Mouse (Mus musculus): ENCODE results near the gene Sohlh1. TPM values are rescaled to one million over a fixed set of nuclear protein-coding genes. Genes with fewer than 3 reads are reported as not detected.
"Not testable (repeated sequence)": the region's sequence is repeated elsewhere in the genome, so short reads cannot be mapped to it uniquely, and the experiment has no call there.

The Sohlh1 gene
- total RNA-seq, 1 experiment: 0.22 TPM

- Histone ChIP-seq H3K4me3 (ENCODE audit: insufficient read depth in 1 of 2, low read depth in 1 of 2, low read length in 2 of 2, poor library complexity in 1 of 2, severe bottlenecking in 1 of 2) (no peak overlapping the region), H3K36me3 (ENCODE audit: control insufficient read depth, insufficient read depth, low read length, poor library complexity, severe bottlenecking) (no peaks in the 10 kb centered on the region), H3K4me1 (ENCODE audit: control insufficient read depth in 2 of 2, insufficient read depth in 2 of 2, low read length in 2 of 2, poor library complexity in 1 of 2) (no peaks in the 10 kb centered on the region), H3K9me3 (ENCODE audit: control insufficient read depth, insufficient read depth, low read depth, low read length) (no peaks in the 10 kb centered on the region), H3K27ac (ENCODE audit: insufficient read depth, low read depth, low read length, poor library complexity, severe bottlenecking) (no peak overlapping the region), H3K9ac (ENCODE audit: insufficient read depth, low read depth, low read length, poor library complexity, severe bottlenecking) (no peak overlapping the region)
- no peak for TF ChIP-seq HCFC1 (IDR thresholded peaks at IDR 0.05; ENCODE audit: borderline replicate concordance, insufficient read depth, low read length)
- TF ChIP-seq CHD2 (IDR thresholded peaks at IDR 0.05; ENCODE audit: low read depth, low read length): no peak
- TF ChIP-seq MAFK (IDR thresholded peaks at IDR 0.05; ENCODE audit: insufficient read depth, low read depth, low read length): no peak
- TF ChIP-seq ZC3H11A (IDR thresholded peaks at IDR 0.05; ENCODE audit: borderline replicate concordance, low read depth, low read length): no peak
- no peak for TF ChIP-seq ZNF384 (IDR thresholded peaks at IDR 0.05; ENCODE audit: low read depth, low read length)
- in situ Hi-C loops (cut with MboI; ENCODE audit: low sequenced_read_pairs in 2 of 2, unreplicated experiment in 2 of 2): no loop called here
- DNase-seq (ENCODE audit: low read depth, low spot score): no peak
Measured at GRCm38 (mm10) chr2:25828344-25828947, 18.6 kb downstream of the Sohlh1 start.

- Histone ChIP-seq H3K27ac (ENCODE audit: insufficient read depth, low read depth, low read length, poor library complexity, severe bottlenecking) (no peak overlapping the region), H3K9me3 (ENCODE audit: control insufficient read depth, insufficient read depth, low read depth, low read length) (no peaks in the 10 kb centered on the region), H3K9ac (ENCODE audit: insufficient read depth, low read depth, low read length, poor library complexity, severe bottlenecking) (no peak overlapping the region), H3K4me1 (ENCODE audit: control insufficient read depth in 2 of 2, insufficient read depth in 2 of 2, low read length in 2 of 2, poor library complexity in 1 of 2) (no peaks in the 10 kb centered on the region), H3K36me3 (ENCODE audit: control insufficient read depth, insufficient read depth, low read length, poor library complexity, severe bottlenecking) (no peaks in the 10 kb centered on the region), H3K4me3 (ENCODE audit: insufficient read depth in 1 of 2, low read depth in 1 of 2, low read length in 2 of 2, poor library complexity in 1 of 2, severe bottlenecking in 1 of 2) (no peak overlapping the region)
- TF ChIP-seq CHD2 (IDR thresholded peaks at IDR 0.05; ENCODE audit: low read depth, low read length) (no peak), HCFC1 (IDR thresholded peaks at IDR 0.05; ENCODE audit: borderline replicate concordance, insufficient read depth, low read length) (no peak), MAFK (IDR thresholded peaks at IDR 0.05; ENCODE audit: insufficient read depth, low read depth, low read length) (no peak), ZNF384 (IDR thresholded peaks at IDR 0.05; ENCODE audit: low read depth, low read length) (no peak), ZC3H11A (IDR thresholded peaks at IDR 0.05; ENCODE audit: borderline replicate concordance, low read depth, low read length) (no peak)
- no peak for DNase-seq (ENCODE audit: low read depth, low spot score)
- in situ Hi-C loops (cut with MboI; ENCODE audit: low sequenced_read_pairs in 2 of 2, unreplicated experiment in 2 of 2): no loop called here
Measured at GRCm38 (mm10) chr2:25824751-25825150, 22.3 kb downstream of the Sohlh1 start.

DNA sequence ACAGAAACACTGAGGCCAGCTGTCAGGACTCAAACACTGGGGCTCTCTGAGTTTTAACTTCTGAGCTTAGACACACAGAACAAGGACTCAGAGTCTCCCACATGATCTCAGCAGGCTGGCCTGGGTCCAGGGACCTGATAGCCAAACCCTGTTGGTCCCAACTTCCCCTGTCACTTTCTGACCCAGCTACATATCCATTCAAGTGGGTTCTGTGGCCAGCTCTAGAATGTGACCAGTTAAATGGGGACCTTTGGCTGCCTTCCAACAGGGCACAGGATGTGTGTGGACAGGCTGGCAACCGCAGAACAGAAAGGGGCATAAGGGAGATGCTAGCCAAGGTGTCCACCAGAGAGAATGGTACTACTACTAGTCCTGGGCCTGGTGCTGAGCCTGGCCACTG lies 24.2 kb downstream of the Sohlh1 start, which contains the start of gene Lcn9:
Lcn9 (plus strand) TSS at position 348 of the 400 bp plus-strand sequence.
- Histone ChIP-seq H3K4me1 (ENCODE audit: control insufficient read depth in 2 of 2, insufficient read depth in 2 of 2, low read length in 2 of 2, poor library complexity in 1 of 2) (no peaks in the 10 kb centered on the region), H3K36me3 (ENCODE audit: control insufficient read depth, insufficient read depth, low read length, poor library complexity, severe bottlenecking) (no peaks in the 10 kb centered on the region), H3K4me3 (ENCODE audit: insufficient read depth in 1 of 2, low read depth in 1 of 2, low read length in 2 of 2, poor library complexity in 1 of 2, severe bottlenecking in 1 of 2) (no peak within 1 kb of the TSS), H3K9me3 (ENCODE audit: control insufficient read depth, insufficient read depth, low read depth, low read length) (no peaks in the 10 kb centered on the region), H3K9ac (ENCODE audit: insufficient read depth, low read depth, low read length, poor library complexity, severe bottlenecking) (no peak within 1 kb of the TSS), H3K27ac (ENCODE audit: insufficient read depth, low read depth, low read length, poor library complexity, severe bottlenecking) (no peak within 1 kb of the TSS)
- in situ Hi-C loops (cut with MboI; ENCODE audit: low sequenced_read_pairs in 2 of 2, unreplicated experiment in 2 of 2): no loop called here
- DNase-seq (ENCODE audit: low read depth, low spot score): no peak
- TF ChIP-seq ZNF384 (IDR thresholded peaks at IDR 0.05; ENCODE audit: low read depth, low read length): no peak
- no peak for TF ChIP-seq MAFK (IDR thresholded peaks at IDR 0.05; ENCODE audit: insufficient read depth, low read depth, low read length)

DNA sequence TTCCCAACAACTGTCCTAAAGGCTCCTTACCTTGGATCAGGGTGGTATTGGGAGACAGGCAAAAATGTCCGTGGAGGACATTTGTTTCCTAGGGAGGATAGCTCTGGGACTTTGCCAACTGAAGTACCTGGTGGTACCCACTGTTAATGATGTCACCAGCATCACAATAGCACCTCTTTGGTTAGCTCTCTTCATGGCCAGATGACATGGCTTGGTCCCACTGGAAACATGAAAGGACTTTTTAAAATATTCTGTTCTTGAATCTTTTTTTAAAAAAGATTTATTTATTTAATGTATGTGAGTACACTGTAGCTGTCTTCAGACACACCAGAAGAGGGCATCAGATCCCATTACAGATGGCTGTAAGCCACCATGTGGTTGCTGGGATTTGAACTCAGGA lies 31.3 kb downstream of the Sohlh1 start, which contains the start of gene Glt6d1:
Glt6d1 (minus strand) TSS at position 101 of the 400 bp plus-strand sequence.
- H3K9me3 ChIP-seq (ENCODE audit: control insufficient read depth, insufficient read depth, low read depth, low read length); in situ Hi-C loops (cut with MboI; ENCODE audit: low sequenced_read_pairs in 2 of 2, unreplicated experiment in 2 of 2); H3K27ac ChIP-seq (ENCODE audit: insufficient read depth, low read depth, low read length, poor library complexity, severe bottlenecking): not testable (repeated sequence)

DNA sequence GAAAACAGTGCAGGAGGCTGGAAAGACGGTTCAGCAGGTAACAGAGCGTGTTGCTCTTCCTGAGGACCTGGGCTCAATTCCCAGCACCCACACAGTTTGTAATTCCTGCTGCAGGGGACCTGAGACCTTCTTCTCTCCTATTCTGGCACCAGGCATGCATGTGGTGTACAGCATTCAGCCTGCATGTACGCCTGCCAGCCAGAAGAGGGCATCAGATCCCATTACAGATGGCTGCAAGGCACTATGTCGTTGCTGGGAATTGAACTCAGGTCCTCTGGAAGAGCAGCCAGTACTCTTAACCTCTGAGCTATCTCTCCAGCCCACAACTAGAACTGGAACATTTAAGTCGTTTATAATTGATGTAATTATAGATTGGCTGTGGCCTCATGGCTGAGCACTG lies 33.7 kb downstream of the Sohlh1 start:
- in situ Hi-C loops (cut with MboI; ENCODE audit: low sequenced_read_pairs in 2 of 2, unreplicated experiment in 2 of 2): no loop called here
- Histone ChIP-seq H3K9ac (ENCODE audit: insufficient read depth, low read depth, low read length, poor library complexity, severe bottlenecking) (no peak overlapping the region), H3K4me1 (ENCODE audit: control insufficient read depth in 2 of 2, insufficient read depth in 2 of 2, low read length in 2 of 2, poor library complexity in 1 of 2) (no peaks in the 10 kb centered on the region), H3K36me3 (ENCODE audit: control insufficient read depth, insufficient read depth, low read length, poor library complexity, severe bottlenecking) (no peaks in the 10 kb centered on the region), H3K4me3 (ENCODE audit: insufficient read depth in 1 of 2, low read depth in 1 of 2, low read length in 2 of 2, poor library complexity in 1 of 2, severe bottlenecking in 1 of 2) (no peak overlapping the region), H3K9me3 (ENCODE audit: control insufficient read depth, insufficient read depth, low read depth, low read length) (no peaks in the 10 kb centered on the region), H3K27ac (ENCODE audit: insufficient read depth, low read depth, low read length, poor library complexity, severe bottlenecking) (no peak overlapping the region)
- DNase-seq (ENCODE audit: low read depth, low spot score): no peak
- no peak for TF ChIP-seq MAFK (IDR thresholded peaks at IDR 0.05; ENCODE audit: insufficient read depth, low read depth, low read length)
- TF ChIP-seq CHD2 (IDR thresholded peaks at IDR 0.05; ENCODE audit: low read depth, low read length): no peak
- no peak for TF ChIP-seq HCFC1 (IDR thresholded peaks at IDR 0.05; ENCODE audit: borderline replicate concordance, insufficient read depth, low read length)
- TF ChIP-seq ZNF384 (IDR thresholded peaks at IDR 0.05; ENCODE audit: low read depth, low read length): no peak
- TF ChIP-seq ZC3H11A (IDR thresholded peaks at IDR 0.05; ENCODE audit: borderline replicate concordance, low read depth, low read length): no peak

More for the DNA sequence above, 31.3 kb downstream of the Sohlh1 start, which contains the start of gene Glt6d1:
- not testable (repeated sequence) for H3K9ac ChIP-seq (ENCODE audit: insufficient read depth, low read depth, low read length, poor library complexity, severe bottlenecking); H3K4me1 ChIP-seq (ENCODE audit: control insufficient read depth in 2 of 2, insufficient read depth in 2 of 2, low read length in 2 of 2, poor library complexity in 1 of 2); H3K36me3 ChIP-seq (ENCODE audit: control insufficient read depth, insufficient read depth, low read length, poor library complexity, severe bottlenecking); DNase-seq (ENCODE audit: low read depth, low spot score); H3K4me3 ChIP-seq (ENCODE audit: insufficient read depth in 1 of 2, low read depth in 1 of 2, low read length in 2 of 2, poor library complexity in 1 of 2, severe bottlenecking in 1 of 2)

Measured in ES-E14 (cell line).